Comparison of ENCODE assay signal across 16 mouse cellular contexts in the genomic region with DNA sequence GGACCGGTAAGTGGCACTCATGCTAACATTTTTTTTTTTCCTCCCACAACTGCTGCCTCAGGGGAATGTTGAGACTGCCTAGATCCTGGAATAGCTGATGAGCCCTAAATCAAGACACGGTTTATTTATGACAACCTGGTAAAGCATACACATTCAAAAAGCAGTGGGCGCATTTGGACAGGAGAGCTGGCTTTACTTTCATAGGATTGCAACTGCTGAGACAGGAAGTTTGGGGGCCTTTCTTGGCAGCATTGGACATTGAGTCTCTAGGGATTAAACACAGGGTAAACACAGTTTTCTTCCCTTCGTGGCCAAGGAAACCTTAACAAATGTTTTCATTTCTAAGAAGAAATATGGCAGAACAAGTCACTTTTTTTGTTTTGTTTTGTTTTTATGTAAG. TPM values are rescaled to one million over a fixed set of nuclear protein-coding genes. Genes with fewer than 3 reads are reported as not detected.
DNase-seq lines count a peak whose midpoint lies in the region; ATAC-seq lines count a peak whose summit lies in the region.
"Had no signal": no experiment of that assay in that cellular context is flagged by ENCODE, and none has a peak within 500 bp of the region (broad histone marks: within the 10 kb centered on the region; RNA-seq: fewer than 3 reads in every experiment).

No protein-coding gene starts in this region.

- H3K27me3 ChIP-seq in lung, embryonic 16.5 days (ENCODE audit: control insufficient read depth, insufficient read depth, low read depth, low read length): no peaks in the 10 kb centered on the region
- H3K27me3 ChIP-seq in kidney, embryonic 16.5 days (ENCODE audit: insufficient read depth, low read length): no peaks in the 10 kb centered on the region
- H3K27me3 ChIP-seq: liver, embryonic 13.5 days; neural tube, embryonic 13.5 days had no signal

- no peaks in the 10 kb centered on the region for H3K4me1 ChIP-seq in lung, embryonic 16.5 days (replicated peaks; ENCODE audit: control insufficient read depth, insufficient read depth, low read length)
- H3K4me1 ChIP-seq in kidney, embryonic 16.5 days (ENCODE audit: insufficient read depth, low read length): no peaks in the 10 kb centered on the region; the same call in 1 of the 2 replicates
- H3K4me1 ChIP-seq: liver, embryonic 13.5 days had no signal

- 0 out of 2 replicates have a peak overlapping the region, but pooled peaks have one; percentile 5 for H3K27ac ChIP-seq in lung, embryonic 16.5 days (ENCODE audit: low read length)
- peak overlapping the region; percentile 69 for H3K27ac ChIP-seq in kidney, embryonic 16.5 days (ENCODE audit: low read length)
- H3K27ac ChIP-seq: liver, embryonic 13.5 days; neural tube, embryonic 13.5 days had no signal

- no peak overlapping the region for H3K4me2 ChIP-seq in lung, embryonic 16.5 days (ENCODE audit: low read depth, low read length)
- no peak overlapping the region for H3K4me2 ChIP-seq in kidney, embryonic 16.5 days (replicated peaks; ENCODE audit: low read depth, low read length)
- H3K4me2 ChIP-seq: liver, embryonic 13.5 days; neural tube, embryonic 13.5 days had no signal

- ATAC-seq in lung, embryonic 16.5 days (ENCODE audit: low read depth): peak; percentile 20; the same call in 1 of the 2 replicates
- 0 out of 2 replicates have a peak, but pooled peaks have one; percentile 30 for ATAC-seq in kidney, embryonic 16.5 days (ENCODE audit: low FRiP score, low TSS enrichment)
- ATAC-seq: forebrain, embryonic 14.5 days had no signal

- H3K9ac ChIP-seq in lung, embryonic 16.5 days (ENCODE audit: low read length): no peak overlapping the region
- H3K9ac ChIP-seq in kidney, embryonic 16.5 days (replicated peaks; ENCODE audit: low read length): no peak overlapping the region
- H3K9ac ChIP-seq: liver, embryonic 13.5 days; neural tube, embryonic 13.5 days had no signal

- H3K9me3 ChIP-seq in lung, embryonic 16.5 days (ENCODE audit: control insufficient read depth, low read length): no peaks in the 10 kb centered on the region
- no peaks in the 10 kb centered on the region for H3K9me3 ChIP-seq in kidney, embryonic 16.5 days (ENCODE audit: low read length)
- H3K9me3 ChIP-seq: liver, embryonic 13.5 days; neural tube, embryonic 13.5 days had no signal

- 46% methylated on average over 4 of the region's 4 CpGs for WGBS in lung, embryonic 16.5 days
- 57% methylated on average over 4 of the region's 4 CpGs for WGBS in kidney, embryonic 16.5 days

- peaks cover 2% of the 10 kb centered on the region; the same call in 1 of the 2 replicates for H3K36me3 ChIP-seq in lung, embryonic 16.5 days (ENCODE audit: control insufficient read depth, insufficient read depth, low read length)
- peaks cover 17% of the 10 kb centered on the region; the same call in 1 of the 2 replicates for H3K36me3 ChIP-seq in kidney, embryonic 16.5 days (ENCODE audit: insufficient read depth, low read length)

- intact Hi-C loops in heart, postnatal 36 days (cut with DNase I): no loop called here

- peak; percentile 44 to 56 for DNase-seq in heart, adult 18-20 months
- DNase-seq in heart, postnatal 36 days: no peak
- DNase-seq in lung, postnatal 4 days: no peak
- peak; percentile 62 for DNase-seq in telencephalon, adult 2 months (ENCODE audit: low read depth, low spot score)
- no peak for DNase-seq in ovary, postnatal 36 days (ENCODE audit: low spot score)
- DNase-seq in ovary, postnatal 10 days (ENCODE audit: low spot score): no peak
- DNase-seq: adrenal gland, adult 8-10 months; cerebellum, adult 11-12 months; liver, embryonic 13.5 days; midbrain, embryonic 14.5 days; right cerebral cortex, postnatal 25 days; thymus, adult 18-20 months had no signal

- no peak overlapping the region for H3K4me3 ChIP-seq in lung, embryonic 16.5 days (ENCODE audit: low read length)
- no peak overlapping the region for H3K4me3 ChIP-seq in kidney, embryonic 16.5 days (ENCODE audit: low read length)
- H3K4me3 ChIP-seq: liver, embryonic 13.5 days; neural tube, embryonic 13.5 days had no signal

RNA-seq across cellular contexts. Expression of a gene that starts 40.5 kb away (rescaled TPM):
- total RNA-seq in heart, adult 18-20 months (2021): 1 to 10 TPM; 5.6 to 6.4 TPM
- total RNA-seq in heart, postnatal 36 days (2021): 1 to 10 TPM; 5.7 to 6.0 TPM
- polyA plus RNA-seq in lung, embryonic 16.5 days (2015; fragmentation: Nextera tagmentation; extraction: Ambion mirVana): 36.8 and 44.9 TPM in 2 replicates
- polyA plus RNA-seq in kidney, embryonic 16.5 days (2015; fragmentation: Nextera tagmentation; extraction: Ambion mirVana): 30.8 and 31.2 TPM in 2 replicates

RNA-seq across cellular contexts. Expression of a gene that starts 40.9 kb away (rescaled TPM):
- 100 to 1,000 TPM; 219 to 241 TPM for total RNA-seq in heart, adult 18-20 months (2021)
- total RNA-seq in heart, postnatal 36 days (2021): 100 to 1,000 TPM; 248 to 254 TPM
- polyA plus RNA-seq in lung, embryonic 16.5 days (2015; fragmentation: Nextera tagmentation; extraction: Ambion mirVana): 90.6 and 101 TPM in 2 replicates
- 83.2 and 89.5 TPM in 2 replicates for polyA plus RNA-seq in kidney, embryonic 16.5 days (2015; fragmentation: Nextera tagmentation; extraction: Ambion mirVana)

Comparison
In these comparisons a context has a peak if more than half of its experiments do, and no peak if none do; other contexts are left out.
1. DNase-seq: peak in heart, adult 18-20 months (2 of 2) and telencephalon, adult 2 months (single experiment); none in heart, postnatal 36 days (0 of 2), lung, postnatal 4 days (0 of 2), ovary, postnatal 36 days (single experiment) and ovary, postnatal 10 days (single experiment).